Mouse (Mus musculus) spleen, postnatal 36 days (tissue): ENCODE results near the gene Larp6.

Source experiments
- DNase-seq, 2 experiments: peaks; one replicate each; pipeline ENCODE4 v3.0.0; 2022; ENCODE audit warnings: low spot score in 2 of 2, mixed read lengths in 1 of 2

Gene Larp6

DNA sequence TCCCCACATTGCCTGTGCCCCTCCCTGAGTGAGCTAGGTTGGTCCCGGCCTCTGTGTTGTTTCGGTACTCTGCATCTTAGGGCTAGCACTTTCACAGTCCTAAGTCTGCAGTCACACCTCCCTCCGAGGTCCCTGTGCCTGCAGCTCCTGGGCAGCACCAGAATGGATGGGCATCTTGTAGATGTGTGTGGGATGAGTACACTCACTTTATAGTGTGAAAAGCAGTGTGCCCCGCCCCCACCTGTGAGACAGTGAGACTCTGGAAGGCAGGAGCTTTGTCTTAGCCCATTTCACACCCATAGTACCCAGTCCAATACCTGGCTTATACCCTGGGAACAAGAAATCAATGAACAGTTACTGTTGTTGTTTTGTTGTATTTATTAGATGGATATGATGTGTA lies 2.5 kb downstream of the Larp6 start:
- no peak for DNase-seq

DNA sequence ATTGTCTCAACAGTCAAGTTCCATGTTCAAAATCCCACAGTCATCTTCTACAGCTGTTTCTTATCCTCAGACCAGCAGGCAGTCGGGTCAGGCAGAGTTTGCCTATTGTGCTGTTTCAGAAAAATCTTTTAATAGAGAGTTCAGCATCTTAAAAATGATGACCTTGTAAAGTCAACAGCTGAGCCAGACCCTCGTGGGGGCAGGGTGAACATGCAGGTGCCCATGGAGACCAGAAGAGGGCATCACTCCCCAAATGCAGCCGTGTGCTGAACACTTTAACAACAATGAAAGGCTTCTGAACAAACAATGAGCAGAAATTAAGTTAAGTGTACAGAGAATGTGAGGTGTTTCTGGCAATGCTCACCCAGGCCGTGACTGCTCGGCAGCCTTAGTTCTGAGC lies 3.0 kb downstream of the Larp6 start:
- no peak for DNase-seq

DNA sequence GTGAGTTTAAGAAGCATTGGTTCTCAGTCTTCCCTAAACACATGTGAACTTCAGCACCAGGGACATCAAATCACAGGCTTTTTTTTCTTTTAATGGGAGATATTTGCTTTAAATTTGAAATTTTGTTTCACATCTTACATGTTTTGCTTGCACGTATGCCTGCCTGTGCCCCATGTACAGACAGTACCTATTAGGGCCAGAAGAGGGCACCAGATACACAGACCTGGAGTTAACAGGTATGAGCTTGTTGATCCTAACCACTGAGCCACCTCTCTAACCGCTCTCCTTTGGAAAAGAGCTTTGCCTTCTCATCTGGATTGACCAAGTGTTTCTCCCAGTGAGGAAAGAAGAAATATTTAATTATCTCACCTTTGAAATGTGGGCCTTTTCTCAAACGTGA lies 5.5 kb downstream of the Larp6 start:
- peak in 1 of 2 experiments; percentile 29 for DNase-seq

DNA sequence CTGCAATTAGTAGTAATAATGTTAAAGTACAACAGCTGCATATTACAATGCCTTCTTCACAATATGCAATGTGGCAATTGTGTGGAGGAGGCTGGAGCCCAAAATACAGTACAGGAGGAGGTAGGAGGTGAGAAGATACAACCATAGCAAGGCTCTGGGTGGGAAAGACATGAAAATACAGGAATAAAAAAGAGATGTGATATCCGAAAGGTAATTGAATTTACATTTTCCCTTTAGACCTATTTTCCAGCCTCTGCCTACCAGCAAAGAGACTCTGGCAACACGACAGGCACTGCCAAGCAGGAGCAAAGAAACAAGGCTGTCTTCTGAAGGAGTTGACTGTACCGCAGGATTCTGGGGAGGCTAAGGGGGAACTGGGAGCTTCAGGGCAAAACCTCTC lies 6.9 kb downstream of the Larp6 start:
- no peak for DNase-seq

DNA sequence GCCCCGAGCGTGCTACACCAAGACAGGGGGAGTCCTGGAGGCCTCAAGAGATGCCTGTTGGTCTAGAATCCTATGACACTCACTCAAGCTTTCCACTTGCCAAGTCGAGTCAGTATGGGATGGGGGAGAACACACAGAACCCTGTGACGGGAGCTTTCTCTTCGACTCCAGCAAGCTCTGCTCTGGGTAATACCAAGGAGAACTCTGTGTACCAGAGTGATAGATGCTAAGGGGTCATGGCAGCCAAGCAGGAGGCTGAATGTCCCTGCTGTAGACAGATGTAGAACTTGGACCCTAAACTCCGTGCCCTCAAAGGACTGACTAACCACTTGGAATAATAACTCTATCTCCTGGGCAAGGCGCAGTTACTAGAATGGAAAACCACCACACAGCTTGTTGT lies 12.2 kb downstream of the Larp6 start:
- no peak for DNase-seq

DNA sequence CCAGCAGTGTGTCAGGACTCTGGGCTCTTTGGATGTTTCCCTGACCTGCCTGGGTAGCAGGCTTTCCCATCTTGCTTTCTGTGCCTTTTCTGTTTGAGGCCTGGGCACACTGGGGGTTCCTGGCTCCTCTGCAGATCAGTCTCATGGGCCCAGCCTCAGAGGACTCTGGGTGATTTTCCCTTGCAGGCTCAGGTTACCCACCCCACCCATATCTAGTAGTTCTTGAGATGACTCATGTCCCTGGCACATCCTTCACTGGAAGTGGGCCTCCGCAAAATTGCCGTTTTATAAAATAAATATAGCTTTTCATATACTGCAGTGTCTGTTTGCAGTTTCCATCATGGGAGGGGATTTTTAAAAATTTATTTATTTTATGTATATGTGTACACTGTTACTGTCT lies 21.5 kb downstream of the Larp6 start:
- DNase-seq = no peak

DNA sequence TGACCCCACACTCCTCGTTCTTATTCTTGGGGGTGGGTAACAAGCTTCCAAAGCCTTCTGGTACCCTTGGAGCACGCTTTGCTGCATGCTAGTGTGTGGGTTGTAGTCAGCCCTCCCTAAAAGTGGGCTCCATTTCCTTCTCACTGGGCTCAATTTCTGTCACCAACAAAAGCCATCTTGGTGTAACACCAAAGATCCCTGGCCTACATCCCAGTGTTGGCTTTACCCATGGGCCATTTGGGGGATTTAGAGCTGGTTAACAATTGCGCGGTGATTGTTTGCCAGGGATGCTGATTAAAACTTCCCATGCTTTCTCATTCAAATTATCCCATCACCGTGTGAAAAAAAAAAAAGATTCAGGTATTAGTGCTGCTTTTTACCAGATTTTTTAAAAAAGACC lies 26.3 kb downstream of the Larp6 start:
- DNase-seq = no peak

DNA sequence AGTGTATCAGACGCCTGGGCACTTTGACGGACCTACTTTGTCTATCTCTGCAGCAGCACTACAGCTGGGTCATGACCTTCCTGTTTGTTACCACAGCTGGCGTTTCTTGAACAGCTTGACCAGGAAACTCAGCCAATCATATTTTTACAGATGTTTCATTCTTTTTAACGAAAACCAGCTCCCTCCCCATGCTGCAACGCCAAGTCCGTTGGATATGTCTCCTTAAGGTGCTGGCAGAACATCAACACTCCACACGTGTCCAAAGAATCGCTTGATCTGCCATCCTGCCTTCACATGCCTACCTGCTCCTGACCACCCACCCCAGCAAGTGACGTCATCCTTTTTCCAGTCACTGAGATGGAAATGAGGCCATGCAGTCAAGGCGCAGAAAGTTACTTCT lies 28.6 kb downstream of the Larp6 start:
- no peak for DNase-seq

DNA sequence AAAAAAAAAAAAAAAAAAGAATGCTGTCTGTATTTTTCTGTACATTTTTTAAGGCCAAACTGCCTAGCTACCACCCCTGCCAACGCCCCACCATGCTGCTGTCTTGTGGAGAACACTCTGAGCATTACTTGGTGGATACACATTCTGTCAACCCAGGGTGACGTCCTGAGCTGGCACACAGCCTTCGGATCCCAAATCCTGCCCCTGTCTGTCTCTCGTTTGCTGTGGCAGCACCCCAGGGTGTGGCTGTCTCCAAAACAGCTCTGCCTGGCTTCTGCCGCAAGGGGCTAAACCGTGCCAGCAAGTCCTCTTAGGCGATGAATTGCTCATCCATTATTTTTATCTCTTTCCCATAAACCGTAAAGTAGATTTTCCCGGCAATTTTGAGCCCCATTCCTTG lies 29.7 kb downstream of the Larp6 start:
- no peak for DNase-seq

DNA sequence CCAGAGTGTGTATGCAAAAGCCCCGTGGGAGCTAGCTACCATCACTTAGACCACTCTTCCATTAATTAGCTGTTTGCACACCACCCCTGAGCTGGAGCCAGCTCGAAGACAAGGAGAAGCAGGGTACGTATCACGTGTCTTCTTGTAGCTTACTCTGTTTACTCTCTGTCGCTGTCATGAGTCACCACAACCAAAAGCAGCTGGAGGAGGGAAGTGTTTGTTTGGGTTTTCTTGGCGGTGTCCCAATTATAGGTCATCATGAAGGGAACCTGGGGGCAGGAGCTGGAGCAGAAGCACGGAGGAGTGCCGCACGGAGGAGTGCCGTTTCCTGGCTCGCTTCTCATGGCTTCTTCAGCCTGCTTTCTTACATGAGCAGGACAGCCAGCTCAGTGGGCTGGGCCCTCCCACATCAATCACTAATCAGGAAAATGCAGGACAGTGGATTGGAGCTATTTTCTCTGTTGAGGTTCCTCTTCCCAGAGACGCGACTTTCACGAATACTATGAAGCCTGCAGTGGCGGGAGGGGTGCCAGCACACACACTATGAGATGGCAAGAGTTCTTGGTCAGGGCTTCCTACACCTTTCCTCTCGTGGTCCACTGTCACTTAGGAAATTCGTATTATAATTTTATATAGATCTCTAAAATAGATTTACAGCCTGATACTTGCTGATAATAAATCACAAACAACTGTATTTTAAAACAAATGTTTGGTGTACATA lies 30.6 kb downstream of the Larp6 start:
- no peak for DNase-seq

DNA sequence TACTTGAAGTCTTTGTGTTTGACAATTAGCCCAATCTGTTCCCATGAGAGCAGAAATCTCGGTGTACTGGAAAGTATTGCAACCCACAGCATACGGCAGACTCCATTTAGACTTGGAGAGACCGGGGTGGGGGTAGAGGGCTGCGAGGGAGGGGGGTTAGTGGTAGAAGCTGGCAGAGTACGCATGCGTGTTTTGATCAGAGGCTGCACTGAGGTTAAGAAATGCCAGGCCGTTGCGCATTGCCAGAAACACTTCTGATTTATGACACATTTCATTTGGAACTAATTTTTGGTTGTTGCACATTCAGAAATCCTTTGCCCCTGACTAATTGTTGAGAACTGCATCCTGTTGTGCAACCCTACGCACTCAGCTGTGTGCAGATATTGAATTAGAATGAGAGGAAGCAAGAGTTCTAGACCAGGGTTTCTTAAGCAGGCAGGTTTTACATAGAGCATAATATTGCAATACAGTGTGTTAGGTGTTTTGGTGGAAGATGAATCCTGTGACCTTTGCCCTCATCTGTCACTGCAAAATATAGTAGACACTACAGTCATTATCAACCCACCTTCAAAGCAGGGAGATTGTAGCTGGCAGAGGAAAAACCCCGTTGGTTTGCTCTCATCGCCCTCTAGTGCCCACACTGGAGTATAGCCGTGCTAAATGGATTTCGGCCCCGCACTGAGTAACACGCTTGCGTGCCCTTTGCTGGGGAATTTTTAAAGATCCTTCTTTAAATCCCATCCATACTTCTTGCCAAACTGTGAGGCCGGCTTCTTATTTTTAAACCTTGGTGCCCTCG lies 31.6 kb downstream of the Larp6 start:
- peak in 1 of 2 experiments; percentile 11 for DNase-seq

DNA sequence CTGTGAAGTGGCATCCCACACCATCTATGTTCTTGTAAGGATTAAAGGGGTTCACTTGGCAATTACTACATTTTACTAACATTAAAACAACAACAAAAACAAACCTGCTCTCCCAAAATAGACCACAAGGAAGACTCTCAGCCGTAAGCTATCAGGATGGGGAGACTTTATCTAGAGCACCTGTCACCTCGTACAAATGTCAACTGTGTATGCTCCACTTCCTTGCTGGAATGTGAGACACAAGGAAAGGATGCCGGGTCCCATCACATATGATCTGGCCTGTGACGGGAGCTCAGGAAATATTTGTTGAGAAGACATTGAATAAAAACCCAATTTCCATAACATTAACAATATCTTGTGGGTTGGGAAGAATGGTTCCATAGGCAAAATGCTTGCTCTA lies 32.2 kb downstream of the Larp6 start:
- DNase-seq = no peak

DNA sequence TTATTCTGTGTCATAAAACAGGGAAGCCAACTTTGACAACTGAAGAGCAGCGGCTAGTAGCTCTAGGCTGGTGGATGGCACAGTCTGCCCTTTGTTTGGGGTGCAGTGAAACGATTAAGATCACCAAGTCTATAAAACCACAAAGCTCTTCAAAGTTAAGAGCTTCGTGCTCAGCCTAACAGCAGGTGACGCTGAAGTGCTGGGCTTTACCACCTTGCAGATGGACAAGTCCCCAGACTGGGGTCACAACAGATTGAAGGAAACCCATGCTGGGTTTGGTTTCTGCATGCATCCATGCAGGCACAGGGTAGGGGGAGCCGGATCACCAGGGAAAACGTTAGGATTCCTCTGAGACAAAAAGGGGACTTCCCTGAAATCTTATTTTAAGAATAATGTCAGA lies 33.8 kb downstream of the Larp6 start:
- no peak for DNase-seq

DNA sequence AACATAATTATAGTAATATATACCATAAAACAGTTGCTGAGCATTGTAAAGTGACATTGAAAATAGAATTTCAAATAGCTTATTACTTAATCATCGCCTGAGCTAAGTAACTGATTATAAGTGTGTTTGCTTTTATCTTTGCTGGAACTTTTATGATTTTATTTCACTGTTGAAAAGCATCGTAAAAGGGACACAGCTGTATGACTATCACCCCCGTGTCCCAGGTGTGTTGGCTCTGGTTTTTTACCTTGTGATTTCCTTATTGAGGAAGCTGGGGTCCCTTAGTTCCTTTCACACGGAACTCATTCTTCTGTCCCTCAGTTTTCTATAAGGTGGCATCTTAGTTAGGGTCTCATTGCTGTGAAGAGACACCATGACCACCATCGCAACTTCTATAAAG lies 34.9 kb downstream of the Larp6 start:
- DNase-seq = no peak

DNA sequence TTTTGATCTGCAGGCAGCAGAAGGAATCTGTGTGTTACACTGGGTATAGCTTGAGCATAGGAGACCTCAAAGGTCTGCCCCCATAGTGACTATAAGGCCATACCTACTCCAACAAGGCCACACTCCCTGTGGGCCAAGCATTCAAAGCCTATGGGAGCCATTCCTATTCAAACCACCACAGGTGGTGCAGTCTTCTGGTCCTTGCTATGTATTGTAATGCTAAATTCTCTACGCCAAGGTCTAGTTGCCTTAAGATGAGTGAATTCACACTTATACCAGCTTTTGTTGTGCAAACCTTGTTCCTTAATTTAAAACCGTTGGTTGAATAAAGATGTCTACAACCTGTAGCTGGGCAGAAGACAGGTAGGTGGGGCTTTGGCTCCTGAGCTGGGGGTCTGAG lies 35.4 kb downstream of the Larp6 start:
- DNase-seq = no peak

DNA sequence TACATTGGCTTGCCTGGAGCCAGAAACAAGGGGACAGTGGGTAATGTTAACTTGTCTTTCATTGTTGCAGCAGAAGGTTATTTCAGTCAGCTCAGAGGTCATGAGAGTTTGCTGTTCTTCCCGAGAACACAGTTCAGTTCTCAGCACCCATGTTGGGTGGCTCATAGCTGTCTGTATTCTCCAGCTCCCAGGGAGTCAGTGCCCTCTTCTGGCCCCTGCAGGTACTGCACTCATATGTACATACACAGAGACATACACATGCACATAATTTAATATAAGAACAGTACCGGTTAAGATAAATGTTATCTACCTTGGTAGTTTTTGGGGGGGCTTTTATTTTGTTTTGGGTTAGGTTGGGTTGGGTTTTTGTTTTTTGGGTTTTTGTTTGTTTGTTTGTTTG lies 36.3 kb downstream of the Larp6 start:
- no peak for DNase-seq

DNA sequence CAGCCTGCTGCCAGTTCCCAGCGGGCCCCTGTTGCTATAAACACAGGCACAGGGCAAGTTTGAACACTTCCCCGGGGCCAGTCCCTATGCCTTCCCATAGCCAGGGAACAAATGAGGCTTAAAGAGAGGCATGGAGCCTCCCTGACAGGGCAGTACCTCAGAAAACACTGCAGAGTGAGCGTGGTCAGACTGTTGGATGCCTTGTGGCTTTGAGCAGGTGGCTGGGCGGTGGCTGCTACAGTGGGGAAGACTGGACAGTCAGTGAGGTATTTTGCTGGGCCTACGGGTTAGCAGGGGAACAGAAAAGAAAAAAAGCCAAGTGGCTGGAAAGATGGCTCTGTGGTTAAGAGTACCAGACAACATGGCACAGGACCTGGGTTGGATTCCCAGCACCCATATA lies 38.3 kb downstream of the Larp6 start:
- no peak for DNase-seq

DNA sequence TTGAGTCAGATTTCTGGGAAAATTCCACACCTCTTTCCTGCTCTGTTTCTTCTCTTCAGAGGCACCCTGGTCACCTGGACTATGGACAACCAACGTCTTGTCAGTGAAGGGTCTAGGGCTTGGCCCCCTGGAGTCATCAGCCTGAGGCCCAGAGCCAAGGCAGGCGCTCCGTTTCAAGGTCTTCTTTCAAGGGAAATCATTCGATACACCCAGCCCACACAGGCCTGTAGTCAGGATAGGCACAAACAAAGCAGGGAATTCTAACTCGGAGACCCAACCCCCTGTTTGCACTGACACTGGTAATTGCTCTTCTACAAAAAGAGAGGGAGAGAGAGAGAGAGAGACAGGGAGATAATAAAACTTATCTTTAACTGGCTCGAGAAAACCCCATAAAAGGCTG lies 39.2 kb downstream of the Larp6 start:
- DNase-seq = no peak

DNA sequence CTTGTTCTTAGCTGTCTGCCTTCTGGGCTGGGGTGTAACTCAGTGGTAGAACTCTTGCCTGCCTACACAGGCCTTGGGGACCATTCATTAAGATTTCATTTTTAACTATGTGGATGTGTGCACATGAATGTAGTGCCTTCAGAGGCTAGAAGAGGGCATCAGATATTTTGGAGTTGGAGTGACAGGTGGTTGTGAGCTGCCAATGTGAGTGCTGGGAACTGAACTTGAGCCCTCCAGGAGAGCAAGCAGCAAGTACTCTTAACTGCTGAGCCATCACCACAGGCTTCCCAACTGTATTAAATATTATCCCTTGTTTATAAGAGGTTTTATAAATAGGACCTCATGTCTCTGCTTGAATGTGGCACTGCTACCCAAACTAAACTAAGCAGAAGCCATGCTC lies 39.8 kb downstream of the Larp6 start:
- DNase-seq = no peak

DNA sequence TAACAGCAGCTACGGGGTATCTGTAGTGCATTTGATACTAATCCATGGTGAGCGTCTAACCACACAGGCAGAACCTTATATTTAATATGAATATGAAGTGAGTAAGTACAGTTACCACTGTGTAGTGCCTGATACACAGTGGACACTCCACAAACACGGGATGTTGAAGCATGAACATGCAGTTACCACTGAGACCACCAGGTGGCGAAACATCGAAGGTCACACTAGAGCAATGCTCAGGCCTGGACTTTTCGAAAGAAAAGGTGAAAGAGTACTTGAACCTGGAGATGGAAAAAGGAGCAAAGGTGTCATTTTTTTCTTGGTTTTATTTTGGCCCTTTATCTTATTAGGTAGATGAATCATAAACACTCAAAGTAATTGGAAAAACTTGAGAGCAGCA lies 43.5 kb downstream of the Larp6 start:
- peak; percentile 10 to 22 for DNase-seq

DNA sequence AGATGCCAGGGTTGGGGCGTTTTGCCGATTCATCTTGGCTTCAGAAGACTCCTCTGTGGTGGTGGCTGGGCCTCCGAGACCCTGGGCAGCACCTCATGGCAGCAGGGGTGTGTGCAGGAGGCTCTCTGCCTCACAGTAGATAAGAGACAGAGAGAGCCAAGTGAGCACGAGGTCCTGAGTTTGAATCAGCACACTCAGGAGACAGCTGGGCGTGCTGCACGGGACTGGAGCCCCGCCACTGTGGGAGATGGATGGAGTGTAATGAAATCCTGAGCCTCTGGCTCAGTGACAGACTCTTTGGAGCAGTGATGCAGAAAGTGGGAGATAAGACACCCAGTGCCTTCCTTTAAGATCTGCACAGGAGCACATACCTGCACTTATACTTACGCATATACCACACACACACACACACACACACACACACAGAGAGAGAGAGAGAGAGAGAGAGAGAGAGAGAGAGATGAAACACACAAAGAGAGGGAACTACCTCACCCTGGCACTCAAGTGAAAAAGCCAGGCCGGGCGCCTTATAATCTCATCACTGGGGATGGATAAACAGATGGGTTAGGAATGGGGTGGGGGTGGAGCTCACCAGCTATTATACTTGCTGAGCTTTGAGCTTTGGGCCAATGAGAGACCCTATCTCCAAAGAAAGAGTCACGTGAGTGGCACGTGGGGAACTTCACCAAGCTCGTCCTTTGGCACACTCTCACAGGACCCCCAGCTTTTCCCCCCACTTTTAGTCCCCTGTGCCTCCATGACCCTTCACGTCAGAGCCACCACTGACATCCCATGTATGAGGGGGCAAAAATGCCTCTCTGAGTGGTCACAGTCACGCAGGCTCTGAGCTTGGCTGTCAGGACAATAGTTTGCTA lies 44.3 kb downstream of the Larp6 start:
- DNase-seq = no peak

DNA sequence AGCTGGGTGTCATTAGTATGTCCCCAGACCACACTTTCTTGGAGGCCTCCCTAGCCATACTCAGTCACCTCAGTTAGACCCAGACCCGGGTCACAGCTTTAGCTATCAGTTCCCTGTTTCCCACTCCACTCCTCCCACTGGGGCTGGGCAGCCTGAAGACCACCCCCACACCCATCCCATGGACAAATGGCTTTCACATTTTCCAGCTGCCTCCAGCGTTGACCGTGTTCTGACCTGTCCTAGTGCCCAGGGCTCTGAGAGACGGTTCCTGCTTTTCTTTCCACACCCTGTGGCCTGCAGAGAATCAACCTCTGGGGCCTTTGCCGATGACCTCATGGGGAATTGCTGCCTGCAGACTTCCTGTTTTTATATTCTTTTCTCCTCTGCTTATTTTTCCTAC lies 45.0 kb downstream of the Larp6 start:
- DNase-seq = no peak
